Mouse (Mus musculus) spleen, adult 2 months (tissue): ENCODE measurements around the gene Coro1c. TPM values are rescaled to one million over a fixed set of nuclear protein-coding genes. Genes with fewer than 3 reads are reported as not detected.
A peak's percentile ranks its signal among the peaks of the same experiment; 100 is the strongest.

Experiments used
- DNase-seq, 2 experiments: peaks; one replicate each; pipeline versions ENCODE4 v3.0.0 to v3.0.0-alpha.2; 2012 to 2021; ENCODE audit warnings: low spot score in 2 of 2, low read depth in 1 of 2
- H3K27ac ChIP-seq: fragments of 200-500 bp; 2 replicates; pipeline ENCODE4 v1.5.1; 2012; ENCODE audit warnings: low read length, inconsistent platforms; ENCODE audit not compliant: insufficient read depth
- H3K27me3 ChIP-seq: fragments of 200-500 bp; 2 replicates; pipeline ENCODE4 v1.6.1; 2012; ENCODE audit warnings: mild to moderate bottlenecking, moderate library complexity, low read length, inconsistent platforms; ENCODE audit not compliant: control insufficient read depth, insufficient read depth
- H3K36me3 ChIP-seq: fragments of 200-500 bp; 2 replicates; pipeline ENCODE4 v1.6.1; 2012; ENCODE audit warnings: mild to moderate bottlenecking, low read length, inconsistent platforms; ENCODE audit not compliant: control insufficient read depth, insufficient read depth
- H3K4me1 ChIP-seq: fragments of 200-500 bp; 2 replicates; pipeline ENCODE4 v1.6.1; 2011; ENCODE audit warnings: inconsistent platforms; ENCODE audit not compliant: control insufficient read depth, insufficient read depth, insufficient read length
- H3K4me3 ChIP-seq: fragments of 200-500 bp; 2 replicates; pipeline ENCODE4 v1.5.1; 2011; ENCODE audit warnings: mild to moderate bottlenecking, inconsistent platforms; ENCODE audit not compliant: insufficient read depth, insufficient read length; ENCODE audit errors: extremely low read depth
- CTCF ChIP-seq: fragments of 200-500 bp; IDR thresholded peaks from 2 replicates; pipeline ENCODE4 v1.5.1; 2011; ENCODE audit warnings: mild to moderate bottlenecking, inconsistent platforms; ENCODE audit not compliant: insufficient read depth, insufficient read length, insufficient replicate concordance; ENCODE audit errors: extremely low read depth
- POLR2A ChIP-seq: fragments of 200-500 bp; IDR thresholded peaks from 2 replicates; pipeline ENCODE4 v1.6.1; 2011; ENCODE audit warnings: low read depth, low read length, inconsistent platforms
- WGBS: fragments of 180-500 bp; shearing (Covaris S2); methylation state at CpG from one replicate; pipeline ENCODE4 v1.1.7; 2018; 5-methylcytosine and 5-hydroxymethylcytosine counted together
- polyA plus RNA-seq: library from polyadenylated mRNA; depleted of rRNA; stranded (reverse); fragments of >200 nt; gene quantifications from 2 replicates; pipeline ENCODE4 v1.2.3, GENCODE M21; 2012

The Coro1c gene
- polyA plus RNA-seq, 1 experiment: 38.3 TPM

GRCm38 (mm10) chr5:113910065-113910701 lies 1.6 kb upstream of the Coro1c start:
- Histone ChIP-seq H3K4me1 (peaks cover 2% of the 10 kb centered on the region; the same call in 1 of the 2 replicates), H3K27me3 (no peaks in the 10 kb centered on the region), H3K27ac (no peak overlapping the region), H3K4me3 (no peak overlapping the region), H3K36me3 (no peaks in the 10 kb centered on the region)
- no peak for DNase-seq
- no peak for TF ChIP-seq POLR2A
- TF ChIP-seq CTCF: no peak
- 30% methylated on average over 10 of the region's 10 CpGs for WGBS

DNA sequence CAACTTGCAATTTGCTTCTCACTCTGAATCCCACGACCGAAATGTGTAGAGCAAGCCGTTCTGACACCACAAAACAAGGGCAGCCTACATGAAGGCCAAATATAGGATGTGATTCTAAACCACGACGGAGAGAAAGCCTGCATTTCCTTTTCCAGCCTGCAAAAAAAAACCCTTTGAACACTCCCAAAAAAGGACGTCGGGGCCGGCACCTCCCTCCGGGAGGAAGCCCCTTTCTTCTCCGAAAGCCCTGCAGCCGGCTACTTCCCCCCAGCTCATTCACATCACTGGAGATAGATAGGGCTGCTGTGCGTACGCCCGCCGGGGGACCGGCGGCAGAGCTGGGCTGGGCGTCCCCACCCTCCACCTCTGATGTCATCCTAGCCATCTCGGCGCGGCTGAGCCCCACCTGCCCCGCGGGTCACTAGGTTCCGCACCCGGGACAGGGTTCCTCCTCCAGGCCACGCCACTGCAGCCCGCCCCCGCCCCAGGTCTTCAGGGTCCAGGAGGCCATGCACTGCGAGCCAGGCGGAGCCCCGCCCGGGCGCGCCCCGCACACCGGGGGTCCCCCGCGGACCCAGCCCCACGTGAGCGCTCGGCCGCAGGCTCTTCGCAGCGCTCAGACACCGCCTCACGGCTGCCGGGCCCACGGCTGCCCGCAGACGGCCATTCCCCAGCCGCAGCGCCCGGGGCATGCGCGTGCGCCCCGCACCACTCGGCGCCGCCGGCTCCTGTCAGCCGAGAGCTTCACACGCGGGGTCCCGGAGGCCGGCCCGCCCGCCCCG lies 581 bp downstream of the Coro1c start:
- Histone ChIP-seq H3K4me3 (peak overlapping the region; percentile 70), H3K36me3 (no peaks in the 10 kb centered on the region), H3K4me1 (peaks cover 4% of the 10 kb centered on the region; the same call in 1 of the 2 replicates), H3K27ac (peak overlapping the region; percentile 77), H3K27me3 (no peaks in the 10 kb centered on the region)
- TF ChIP-seq POLR2A (no peak), CTCF (no peak)
- 1% methylated on average over 68 of the region's 69 CpGs for WGBS
- peak; percentile 48 to 71 for DNase-seq

DNA sequence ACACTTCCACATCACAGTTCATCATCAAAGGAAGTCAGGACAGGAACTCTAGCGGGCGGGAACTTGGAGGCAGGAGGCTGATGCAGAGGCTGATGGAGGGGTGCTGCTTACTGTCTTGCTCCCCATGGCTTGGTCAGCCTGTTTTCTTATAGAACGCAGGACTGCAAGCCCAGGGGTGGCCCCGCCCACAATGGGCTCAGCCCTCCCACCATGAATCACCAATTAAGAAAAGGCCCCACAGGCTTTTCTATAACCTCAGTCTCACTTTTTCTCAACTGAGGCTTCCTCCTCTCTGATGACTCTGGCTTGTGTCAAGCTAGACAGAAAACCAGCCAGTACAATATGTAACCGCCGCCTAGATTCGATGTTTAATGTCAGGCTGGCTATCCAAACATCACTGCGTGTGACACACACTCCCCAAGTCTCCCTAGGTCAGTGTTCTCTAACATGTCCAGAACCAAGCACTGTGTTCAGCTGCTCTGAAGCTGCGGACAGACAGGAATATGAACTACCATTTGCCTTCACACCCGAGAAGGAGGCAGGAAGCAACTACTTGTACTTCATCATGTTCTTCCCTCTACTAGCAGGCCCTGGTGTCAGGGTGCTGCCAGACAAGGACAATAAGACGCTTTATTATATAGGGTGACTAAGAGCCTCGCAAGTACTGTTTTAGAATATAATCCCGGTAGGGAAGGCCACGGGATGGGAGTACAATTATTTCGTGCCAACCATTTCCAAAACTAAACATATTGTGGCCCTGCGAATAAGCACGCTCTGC lies 1.4 kb downstream of the Coro1c start:
- peak overlapping the region; percentile 70 for H3K4me3 ChIP-seq
- peak overlapping the region; percentile 77 for H3K27ac ChIP-seq
- TF ChIP-seq CTCF (no peak), POLR2A (no peak)
- DNase-seq: peak in 1 of 2 experiments; percentile 22
- H3K4me1 ChIP-seq: peaks cover 4% of the 10 kb centered on the region; the same call in 1 of the 2 replicates
- H3K27me3 ChIP-seq: no peaks in the 10 kb centered on the region
- 21% methylated on average over 17 of the region's 17 CpGs for WGBS
- H3K36me3 ChIP-seq: no peaks in the 10 kb centered on the region

DNA sequence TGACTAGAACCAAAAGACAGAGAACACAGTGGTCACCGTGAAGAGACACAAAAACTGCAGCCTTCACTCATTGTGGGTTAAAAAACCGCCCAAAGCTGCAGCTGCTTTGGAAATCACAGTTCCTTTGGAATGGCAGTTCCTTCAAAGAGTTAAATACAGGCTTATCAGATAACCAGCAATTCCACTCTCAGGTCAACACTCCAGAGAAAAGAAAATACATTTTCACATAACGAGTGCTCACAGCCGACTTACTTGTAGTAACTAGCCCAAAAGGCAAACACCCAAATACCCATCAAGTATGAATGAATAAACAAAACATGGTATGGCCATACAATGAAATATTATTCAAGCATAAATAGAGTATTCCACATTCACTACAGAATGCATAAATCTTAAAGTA lies 3.6 kb downstream of the Coro1c start:
- WGBS: 76% methylated on average over 4 of the region's 4 CpGs
- Histone ChIP-seq H3K4me1 (peaks cover 4% of the 10 kb centered on the region; the same call in 1 of the 2 replicates), H3K27ac (no peak overlapping the region), H3K27me3 (no peaks in the 10 kb centered on the region), H3K4me3 (no peak overlapping the region), H3K36me3 (no peaks in the 10 kb centered on the region)
- TF ChIP-seq CTCF (no peak), POLR2A (no peak)
- DNase-seq: no peak

- TF ChIP-seq POLR2A: no peak
- TF ChIP-seq CTCF: no peak
- Histone ChIP-seq H3K27ac (no peak overlapping the region), H3K27me3 (no peaks in the 10 kb centered on the region), H3K4me1 (peaks cover 10% of the 10 kb centered on the region; the same call in 1 of the 2 replicates), H3K4me3 (no peak overlapping the region), H3K36me3 (no peaks in the 10 kb centered on the region)
- DNase-seq: no peak
- WGBS: 78% methylated on average over 5 of the region's 5 CpGs
These were observed 5.6 kb downstream of the Coro1c start for GRCm38 (mm10) chr5:113902983-113903382.

GRCm38 (mm10) chr5:113902017-113902416 lies 6.5 kb downstream of the Coro1c start:
- Histone ChIP-seq H3K4me1 (peaks cover 10% of the 10 kb centered on the region; the same call in 1 of the 2 replicates), H3K27ac (no peak overlapping the region), H3K27me3 (no peaks in the 10 kb centered on the region), H3K4me3 (no peak overlapping the region), H3K36me3 (no peaks in the 10 kb centered on the region)
- no peak for DNase-seq
- WGBS: 48% methylated on average over 6 of the region's 6 CpGs
- TF ChIP-seq POLR2A: no peak
- no peak for TF ChIP-seq CTCF
